Mouse (Mus musculus): ENCODE measurements around the gene Mylip.

Gene Mylip

DNA sequence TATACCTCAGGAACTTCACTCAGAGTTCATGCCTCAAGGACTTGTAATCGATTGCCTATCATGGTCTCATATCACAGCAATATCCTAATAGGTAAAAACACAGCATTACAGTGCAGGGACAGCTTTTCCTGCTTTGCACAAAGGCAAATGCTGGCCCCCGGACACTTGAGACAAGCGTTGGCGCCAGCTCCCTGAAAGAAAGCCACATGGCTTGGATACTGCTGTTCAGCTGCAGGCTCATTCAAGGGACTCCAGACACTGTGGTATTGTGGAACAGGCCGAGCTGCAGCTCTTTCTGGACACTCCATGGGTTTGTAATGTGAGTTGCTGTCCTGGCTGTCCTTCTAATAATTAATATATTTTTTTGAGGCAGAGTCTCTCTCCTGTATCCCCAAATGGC, 34.4 kb downstream of the Mylip start:
- no peak for DNase-seq (ENCODE audit: low read depth, low spot score)

DNA sequence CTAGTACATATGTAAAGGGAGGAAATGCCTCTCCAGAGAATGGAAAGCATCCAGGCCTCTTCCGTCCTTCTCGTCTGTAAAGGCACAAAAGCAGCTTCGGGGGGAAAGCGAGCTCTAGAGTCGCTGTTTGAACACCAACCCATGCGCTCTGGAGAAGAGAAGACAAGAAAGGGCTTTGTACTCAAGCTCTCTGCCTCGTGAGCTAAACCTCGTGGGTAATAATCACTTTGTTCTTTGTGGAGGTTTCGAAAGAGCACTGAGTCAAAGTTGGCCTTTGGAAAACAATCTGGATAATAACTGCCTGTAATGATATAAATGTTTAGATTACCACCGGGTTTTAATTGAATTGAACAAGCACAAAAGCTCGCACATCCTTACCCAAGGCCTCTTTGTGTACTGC, 39.7 kb downstream of the Mylip start:
- no peak for DNase-seq (ENCODE audit: low read depth, low spot score)

DNA sequence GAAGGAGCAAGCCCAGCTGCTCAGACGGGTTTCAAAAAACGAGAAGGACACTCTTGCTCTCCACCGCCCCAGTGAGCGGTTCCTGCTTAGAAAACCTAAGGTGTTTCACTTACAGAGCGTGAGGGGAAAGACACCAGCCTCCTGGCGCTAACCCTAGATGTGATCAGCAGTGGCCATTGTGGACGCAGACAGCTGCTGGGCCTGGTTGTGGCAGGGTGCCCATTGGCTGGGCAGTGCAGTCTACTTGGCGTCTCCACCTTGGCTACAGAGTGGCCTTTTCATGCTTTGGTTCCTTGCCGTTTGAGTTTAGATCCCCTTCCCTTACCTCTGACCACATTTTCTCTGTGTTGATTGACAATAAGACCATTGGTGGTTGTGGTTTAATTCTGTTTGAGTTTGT, 47.6 kb downstream of the Mylip start:
- no peak for DNase-seq (ENCODE audit: low read depth, low spot score)

DNA sequence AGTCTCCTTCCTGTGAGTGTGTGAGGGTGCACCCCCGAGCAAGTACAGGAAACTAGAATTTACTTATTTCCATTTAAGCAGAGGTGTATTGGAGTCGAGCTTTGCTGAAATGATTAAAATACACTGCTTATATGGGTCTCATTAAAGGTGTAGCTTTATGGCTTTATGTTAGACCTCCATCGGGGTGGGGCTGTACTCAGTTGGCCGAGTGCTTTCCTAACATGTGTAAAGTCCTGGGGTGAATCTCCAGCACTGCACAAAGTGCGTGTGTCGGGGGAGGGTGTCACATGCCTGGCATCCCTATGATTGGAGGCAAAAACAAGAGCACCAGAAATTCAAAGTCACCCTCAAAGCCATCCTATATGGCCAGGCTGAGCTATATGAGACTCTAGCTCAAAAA, 49.3 kb downstream of the Mylip start:
- DNase-seq (ENCODE audit: low read depth, low spot score): no peak

DNA sequence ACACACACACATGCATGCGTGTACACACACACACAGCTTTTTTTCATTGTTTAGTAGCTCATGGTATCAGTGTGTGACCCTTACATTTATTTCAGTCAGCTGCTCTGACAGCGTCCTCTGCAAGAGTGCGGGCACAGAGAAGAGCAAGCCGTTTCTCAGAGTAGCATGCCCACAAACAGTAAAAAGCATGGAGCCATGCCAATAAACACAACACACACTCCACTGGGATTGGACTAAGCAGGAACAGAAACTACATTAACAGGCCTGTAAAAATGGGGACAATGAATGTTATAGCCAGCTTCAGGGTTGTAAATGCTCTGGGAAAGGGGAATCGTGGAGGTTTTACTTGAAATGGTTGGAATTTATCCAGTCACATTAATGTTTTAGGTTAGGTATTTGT, 50.7 kb downstream of the Mylip start:
- no peak for DNase-seq (ENCODE audit: low read depth, low spot score)

DNA sequence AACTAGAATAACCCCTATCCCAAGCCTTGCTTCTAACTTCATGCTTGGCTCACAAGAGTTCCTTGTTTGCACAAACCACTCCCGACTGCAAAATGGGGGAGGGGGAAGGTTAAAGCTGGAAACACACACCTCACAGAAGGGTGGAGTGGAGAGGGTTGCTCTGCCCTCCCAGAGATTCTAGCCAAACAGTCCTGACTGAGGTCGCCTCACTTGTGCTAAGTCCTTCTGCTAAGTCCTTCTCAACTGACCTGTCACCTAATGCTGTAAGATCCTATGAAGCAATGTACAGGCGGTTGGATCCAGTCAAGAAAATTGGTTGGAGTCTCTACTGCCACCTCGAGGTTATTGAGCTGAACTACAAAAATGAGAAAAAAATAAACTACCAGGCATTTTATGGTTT, 52.9 kb downstream of the Mylip start:
- no peak for DNase-seq (ENCODE audit: low read depth, low spot score)

DNA sequence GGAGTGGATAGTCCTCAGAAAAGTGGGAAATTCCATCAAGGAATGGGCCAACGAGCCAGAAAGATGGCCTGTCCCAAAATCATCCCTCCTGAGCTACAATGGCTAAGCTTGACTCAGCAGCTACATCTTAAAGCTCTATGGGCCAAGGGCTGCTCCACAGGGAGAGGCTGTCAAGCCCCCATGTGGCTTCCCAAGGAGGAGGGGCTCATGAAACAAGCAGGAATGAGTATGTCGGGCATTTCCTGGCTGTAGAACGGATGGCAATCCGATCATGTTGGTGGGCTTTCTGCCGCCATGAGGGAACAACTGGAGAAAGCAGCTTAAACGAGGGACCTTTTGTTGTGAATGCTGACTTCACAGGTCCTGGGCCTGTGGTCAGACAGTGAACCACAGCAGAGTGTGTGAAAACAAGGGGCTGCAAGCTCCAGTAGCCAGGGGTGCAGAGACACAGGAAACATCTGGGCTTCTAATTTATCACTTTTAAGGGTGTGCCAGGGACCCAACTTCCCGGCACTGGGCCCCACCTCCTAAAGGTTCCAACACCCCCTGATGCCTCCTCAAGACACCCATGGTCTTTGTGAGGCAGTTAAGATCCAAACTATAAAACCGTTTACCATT, 53.5 kb downstream of the Mylip start:
- DNase-seq (ENCODE audit: low read depth, low spot score): no peak

DNA sequence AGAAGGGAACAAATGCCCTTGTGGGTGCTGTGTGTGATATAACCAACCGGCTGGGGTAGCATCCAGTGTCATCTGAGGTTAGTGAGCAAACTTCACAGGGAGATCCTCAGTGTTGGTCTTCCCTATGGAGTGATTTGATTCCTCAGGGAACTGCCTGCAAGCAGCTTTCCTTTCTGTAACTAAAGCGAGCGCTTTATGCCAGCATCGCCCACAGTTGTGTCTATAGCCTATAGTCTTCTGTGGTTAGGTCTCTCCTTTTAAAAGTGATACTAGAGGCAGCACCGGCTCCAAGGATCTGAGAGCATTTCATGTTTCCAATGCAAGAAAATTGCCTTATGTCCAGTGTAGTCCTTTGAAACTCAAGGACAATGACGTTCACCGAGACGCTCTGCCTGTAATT, 54.7 kb downstream of the Mylip start:
- DNase-seq (ENCODE audit: low read depth, low spot score): no peak

DNA sequence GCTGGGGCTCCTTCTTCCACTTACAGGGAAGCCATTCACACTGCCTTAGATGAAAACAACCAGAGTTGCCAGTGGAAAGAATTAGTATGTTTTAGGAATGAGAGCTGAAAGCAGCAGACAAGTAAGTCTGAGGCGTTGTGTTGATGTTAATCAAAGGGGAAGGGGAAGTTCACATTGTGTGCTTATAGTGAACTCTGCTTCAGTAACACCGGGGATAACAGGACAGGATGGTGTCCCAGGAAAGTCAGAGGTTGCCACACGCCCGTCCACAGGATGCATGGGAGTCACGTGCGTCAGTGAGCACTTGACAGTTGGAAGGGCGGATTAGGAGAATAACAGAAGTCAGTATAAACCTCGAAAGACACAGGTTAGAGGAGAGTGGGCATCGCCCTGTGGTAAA, 55.1 kb downstream of the Mylip start:
- DNase-seq (ENCODE audit: low read depth, low spot score): no peak

DNA sequence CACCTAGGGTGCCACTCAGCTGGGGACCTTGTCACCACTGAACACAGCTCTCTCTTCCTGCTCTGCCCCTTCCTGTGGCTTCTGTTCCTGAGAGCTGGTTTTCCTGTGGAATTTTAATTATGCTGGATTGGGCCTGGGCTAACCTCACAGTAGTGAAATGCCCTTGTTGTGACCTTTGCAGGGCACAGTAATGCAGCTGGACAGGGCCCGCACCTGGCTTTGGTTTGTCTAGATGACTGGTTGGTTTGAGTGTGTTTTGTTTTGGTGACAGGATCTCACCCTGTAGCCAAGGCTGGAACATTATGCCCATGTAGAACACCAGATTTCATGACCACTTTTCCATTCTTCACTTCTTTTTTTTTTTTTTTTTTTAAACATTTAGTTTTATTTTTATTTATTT, 57.1 kb downstream of the Mylip start:
- no peak for DNase-seq (ENCODE audit: low read depth, low spot score)

DNA sequence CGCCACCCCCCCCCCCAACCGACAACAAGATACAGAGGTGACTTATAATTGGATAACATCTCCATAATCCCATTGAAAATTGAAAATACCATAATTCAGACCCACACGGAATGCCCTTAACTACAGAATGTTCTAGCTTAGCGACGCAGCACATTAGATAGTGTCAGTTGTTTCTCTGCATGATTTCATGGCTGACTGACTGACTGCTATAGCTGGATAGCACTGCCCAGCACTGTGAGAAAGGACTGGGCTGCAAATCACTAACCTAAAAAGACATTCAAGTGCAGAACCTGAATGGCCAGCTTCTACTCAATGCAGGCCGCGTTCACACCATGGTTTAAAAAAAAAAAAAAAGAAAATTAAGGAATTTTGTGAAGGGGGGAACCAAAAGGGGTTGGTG, 62.9 kb downstream of the Mylip start:
- no peak for DNase-seq (ENCODE audit: low read depth, low spot score)

DNA sequence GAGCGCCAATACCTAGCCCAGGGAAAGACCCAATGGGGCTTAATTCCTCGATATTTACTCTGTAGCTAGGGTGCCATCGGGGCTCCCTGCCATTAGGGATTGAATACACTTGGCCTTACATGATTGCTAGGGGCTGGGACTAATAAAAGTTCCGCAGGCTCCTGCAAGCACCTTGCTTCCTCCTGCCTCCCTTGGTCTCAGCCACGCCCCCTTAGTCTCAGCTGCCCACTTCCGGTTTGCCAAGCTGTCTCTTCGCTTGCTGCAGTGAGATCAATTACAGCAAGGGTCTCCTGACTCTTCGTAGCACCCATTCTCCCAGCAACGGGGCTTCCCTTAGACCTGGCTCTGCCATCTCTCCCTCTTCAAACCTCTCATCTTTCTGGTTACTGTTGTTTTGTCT, 63.5 kb downstream of the Mylip start:
- no peak for DNase-seq (ENCODE audit: low read depth, low spot score)

DNA sequence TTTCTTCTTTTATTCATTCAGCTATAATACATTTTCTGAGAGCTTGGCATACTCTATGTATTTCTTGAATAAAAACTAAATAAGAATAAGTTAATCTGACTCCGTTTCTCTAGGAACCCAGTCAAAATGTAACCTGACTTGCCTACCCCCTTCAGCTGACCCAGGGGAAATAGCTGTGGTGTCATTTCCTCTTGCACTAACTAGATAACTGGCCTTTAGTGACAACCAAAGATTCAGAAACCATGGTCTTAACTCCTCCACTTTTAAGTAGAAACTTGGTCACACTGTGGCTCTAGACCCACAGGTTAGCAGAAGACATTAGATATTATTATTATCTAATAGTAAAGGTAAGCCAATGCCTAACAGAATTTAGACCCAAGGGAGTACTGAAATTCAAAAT, 64.5 kb downstream of the Mylip start:
- no peak for DNase-seq (ENCODE audit: low read depth, low spot score)

DNA sequence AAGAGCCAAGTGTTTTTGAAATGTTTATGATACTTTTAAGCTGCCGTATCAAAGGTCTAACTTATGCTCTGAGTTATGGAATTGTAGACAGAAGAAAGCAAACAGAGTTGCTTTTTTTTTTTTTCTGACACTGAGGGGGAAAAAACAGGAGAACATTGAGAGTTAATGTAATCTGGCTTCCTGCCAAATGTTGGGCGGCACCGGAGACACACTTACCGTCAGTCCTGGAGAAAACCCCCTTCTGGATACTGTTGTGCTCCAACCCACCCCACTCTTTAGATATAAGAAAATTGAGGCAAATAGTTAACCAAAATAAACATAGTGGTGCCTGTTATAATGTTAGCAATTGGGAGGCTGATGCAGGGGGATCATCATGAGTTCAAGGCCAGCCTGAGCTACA, 65.1 kb downstream of the Mylip start:
- peak; percentile 64 for DNase-seq (ENCODE audit: low read depth, low spot score)

DNA sequence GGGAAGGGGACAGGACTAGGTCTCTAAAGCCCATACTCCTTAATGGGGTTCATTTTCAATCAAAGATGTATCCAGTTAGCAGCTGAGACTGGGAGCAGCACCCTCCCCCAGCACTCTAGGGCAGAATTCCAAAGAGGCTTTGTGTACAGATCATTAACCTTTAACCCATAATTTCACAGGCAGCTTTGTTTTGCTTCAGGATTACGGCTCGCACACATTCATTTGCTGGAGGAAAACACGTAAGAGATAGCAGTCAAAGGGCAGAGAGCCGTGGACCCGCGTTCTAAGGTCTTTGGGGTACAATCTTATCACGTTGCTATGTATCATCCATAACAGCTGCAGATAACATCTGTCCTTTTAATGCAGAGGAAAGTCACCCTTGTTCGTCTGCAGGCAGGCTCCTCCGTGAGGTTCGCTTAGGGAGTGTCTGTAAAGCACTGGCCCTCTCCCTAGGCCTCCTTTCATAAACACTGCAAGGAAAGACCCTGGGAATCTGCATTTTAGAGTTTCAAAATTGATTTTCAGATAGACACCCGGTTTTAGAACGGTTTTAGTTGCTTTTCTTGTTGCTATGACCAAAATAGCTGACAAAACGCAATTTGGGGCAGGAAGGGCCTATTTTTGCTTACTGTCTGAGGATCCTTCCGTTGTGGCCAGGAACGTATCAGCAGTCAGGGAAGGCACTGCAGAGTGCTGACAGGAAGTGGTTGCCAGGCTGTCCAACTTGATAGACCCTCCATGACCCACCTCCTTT, 65.7 kb downstream of the Mylip start:
- DNase-seq (ENCODE audit: low read depth, low spot score): peak; percentile 65

DNA sequence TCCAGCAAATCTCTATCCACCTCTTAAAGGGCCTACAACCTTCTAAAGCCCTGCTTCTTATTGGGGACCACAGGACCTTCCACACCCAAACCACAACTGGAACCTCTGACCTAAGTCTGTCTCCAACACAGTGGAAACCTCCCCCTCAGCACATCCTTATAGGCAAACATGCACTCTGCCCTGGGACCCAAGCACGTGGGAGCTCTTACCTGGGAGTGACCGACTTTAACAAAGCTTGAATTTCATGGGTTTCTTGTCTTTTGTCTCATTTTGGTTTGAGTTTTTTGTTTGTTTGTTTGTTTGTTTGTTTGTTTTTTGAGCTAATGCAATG, 66.3 kb downstream of the Mylip start:
- DNase-seq (ENCODE audit: low read depth, low spot score): no peak

DNA sequence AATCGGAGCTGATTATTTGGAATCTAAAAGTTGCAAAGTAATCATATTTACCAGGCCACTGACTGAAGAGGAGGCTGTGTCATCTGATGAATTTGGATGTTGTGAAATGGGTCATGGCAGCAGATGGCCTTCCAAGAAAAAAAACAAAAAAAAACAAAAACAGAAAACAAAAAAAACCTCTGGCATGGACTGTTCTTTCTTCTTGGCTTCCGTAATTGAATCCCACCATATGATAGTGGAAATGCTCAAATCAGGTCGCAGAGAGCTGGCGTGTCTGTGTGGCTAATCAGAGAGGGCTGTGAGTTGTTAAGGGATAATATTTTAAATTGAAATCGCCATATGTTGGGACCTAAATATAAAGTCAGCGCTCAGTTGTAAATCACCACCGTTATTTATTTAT, 67.9 kb downstream of the Mylip start:
- DNase-seq (ENCODE audit: low read depth, low spot score): no peak

DNA sequence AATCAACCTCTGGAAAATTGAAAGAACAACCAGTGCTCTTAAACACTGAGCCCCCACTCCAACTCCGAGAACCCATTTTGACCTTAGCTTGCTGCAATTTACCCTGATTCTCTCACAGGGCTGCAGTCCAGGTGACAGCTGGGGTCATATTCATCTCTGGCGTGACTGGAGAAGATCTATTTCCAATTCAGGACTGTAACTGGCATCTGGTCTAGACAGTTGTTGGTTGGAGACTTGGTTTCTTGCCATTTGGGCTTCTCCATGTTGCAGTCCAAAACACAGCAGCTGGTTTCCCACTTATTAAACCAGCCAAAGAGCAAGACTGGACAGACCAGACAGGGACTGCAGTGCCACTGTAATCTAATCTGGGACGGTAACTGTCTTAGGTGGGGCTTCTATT, 70.6 kb downstream of the Mylip start:
- no peak for DNase-seq (ENCODE audit: low read depth, low spot score)

DNA sequence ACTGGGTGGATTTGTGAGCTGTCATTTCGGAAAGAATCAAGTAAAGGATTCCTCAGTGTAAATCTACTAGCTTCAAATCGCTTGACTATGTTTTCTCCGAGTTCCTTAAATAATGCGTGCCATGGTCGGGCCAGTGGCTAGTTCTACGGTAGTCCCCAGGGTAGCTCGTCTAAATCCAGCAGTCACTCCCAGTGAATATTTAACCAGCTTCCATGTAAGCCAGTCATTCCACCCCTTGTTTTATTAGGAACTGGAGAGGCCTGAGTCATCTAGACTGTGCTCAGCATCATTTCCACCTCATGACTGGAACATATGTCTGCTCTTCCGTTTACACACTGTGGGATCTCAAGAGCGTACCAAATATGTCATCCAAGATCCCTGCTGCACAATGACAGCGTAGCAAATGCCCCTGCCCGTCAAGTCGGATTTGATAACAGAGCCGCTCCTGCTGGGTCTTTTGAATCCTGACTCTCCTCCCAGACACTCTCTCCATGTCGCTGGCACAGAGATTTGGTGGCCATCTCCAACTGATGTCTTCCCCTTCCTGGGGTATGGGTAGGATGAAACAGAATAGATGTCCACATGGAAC, 71.9 kb downstream of the Mylip start:
- no peak for DNase-seq (ENCODE audit: low read depth, low spot score)
